Mouse (Mus musculus) adrenal gland, adult 18-20 months (tissue): ENCODE data around the gene Angptl7. TPM values are rescaled to one million over a fixed set of nuclear protein-coding genes. Genes with fewer than 3 reads are reported as not detected.

ENCODE experiments used
- DNase-seq, 2 experiments: peaks; one replicate each; pipeline ENCODE4 v3.0.0; 2021 to 2022; ENCODE audit warnings: low spot score in 2 of 2
- total RNA-seq, 2 experiments: library from RNA; stranded (reverse); gene quantifications; 1 replicate in 1 of 2; 2 replicates in 1 of 2; pipeline ENCODE4 v1.2.3; 2021

The Angptl7 gene
- total RNA-seq, 2 experiments from 2014 or later, result 0.63 to 1.3 TPM

DNA sequence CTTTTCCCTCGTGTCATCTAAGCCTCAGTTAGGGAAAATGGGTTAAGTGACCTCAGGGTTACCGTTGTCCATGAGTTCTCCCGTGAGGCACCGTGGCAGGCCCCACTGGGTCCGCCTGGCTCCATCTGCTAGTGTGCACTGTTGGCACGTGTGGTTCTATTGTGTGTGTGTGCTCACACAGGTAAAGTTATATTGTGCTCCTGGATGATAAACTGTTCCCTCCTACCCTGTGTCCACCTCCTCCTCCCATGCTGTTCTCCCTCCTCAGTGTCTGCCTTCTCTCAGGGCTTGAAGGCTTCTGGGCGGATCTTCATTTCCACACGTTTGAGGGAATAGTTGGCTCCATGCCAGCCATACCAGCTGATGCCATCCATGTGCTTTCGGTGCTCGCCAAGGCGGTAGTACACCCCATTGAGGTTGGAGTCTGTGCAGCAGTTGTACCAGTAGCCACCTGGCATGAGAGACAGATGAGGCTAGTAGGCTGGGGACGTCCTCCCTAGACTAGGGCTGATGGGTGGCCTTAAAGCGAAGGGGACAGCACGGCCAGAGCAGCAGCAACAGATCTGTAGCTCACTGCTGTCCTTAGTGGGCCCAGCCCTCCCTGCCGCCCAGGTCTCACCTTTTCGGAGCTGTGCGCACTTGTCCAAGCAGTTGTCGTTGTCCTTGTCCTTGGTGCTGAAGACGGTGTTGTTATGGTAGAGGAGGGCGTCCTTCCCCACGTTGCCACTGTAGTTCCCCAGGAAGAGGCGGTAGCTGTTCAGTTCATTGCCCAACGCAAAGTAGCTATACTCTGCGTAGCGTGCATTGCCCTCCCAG lies 4.2 kb downstream of the Angptl7 start:
- no peak for DNase-seq

DNA sequence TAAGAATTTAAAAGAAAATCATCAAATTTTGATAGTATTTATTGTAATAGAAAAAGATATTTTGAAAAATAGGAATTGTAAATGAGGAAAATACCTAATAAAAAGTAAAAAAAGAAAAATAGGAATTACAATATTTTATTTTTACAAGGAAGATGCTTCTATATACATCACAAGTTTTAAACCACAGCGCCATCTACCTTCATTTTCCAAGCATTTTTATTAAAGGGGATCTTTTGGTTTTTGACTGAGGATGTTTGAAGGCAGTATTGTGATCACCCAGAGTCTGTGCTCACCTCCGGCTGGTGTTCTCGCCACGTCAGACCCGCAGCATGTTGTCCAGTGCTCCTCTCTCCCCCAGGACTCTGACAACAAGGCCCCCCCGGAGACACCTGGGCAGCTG lies 5.1 kb downstream of the Angptl7 start:
- no peak for DNase-seq

DNA sequence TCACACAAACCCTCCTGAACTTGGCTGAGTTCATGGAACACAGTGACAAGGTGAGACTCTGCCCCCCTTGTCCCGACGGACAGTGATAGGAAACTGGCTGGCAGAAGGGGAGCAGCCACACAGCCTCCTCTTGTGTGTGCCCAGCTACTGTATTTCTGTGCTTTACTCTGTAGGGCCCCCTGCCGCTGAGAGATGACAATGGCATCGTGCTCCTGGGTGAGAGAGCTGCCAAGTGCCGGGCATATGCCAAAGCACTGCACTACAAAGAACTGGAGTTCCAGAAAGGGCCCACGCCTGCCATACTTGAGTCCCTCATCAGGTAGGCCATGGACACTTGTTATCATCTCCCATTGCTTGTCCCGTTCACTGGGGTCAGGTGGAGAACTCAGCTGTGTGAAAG lies 8.8 kb downstream of the Angptl7 start:
- no peak for DNase-seq

DNA sequence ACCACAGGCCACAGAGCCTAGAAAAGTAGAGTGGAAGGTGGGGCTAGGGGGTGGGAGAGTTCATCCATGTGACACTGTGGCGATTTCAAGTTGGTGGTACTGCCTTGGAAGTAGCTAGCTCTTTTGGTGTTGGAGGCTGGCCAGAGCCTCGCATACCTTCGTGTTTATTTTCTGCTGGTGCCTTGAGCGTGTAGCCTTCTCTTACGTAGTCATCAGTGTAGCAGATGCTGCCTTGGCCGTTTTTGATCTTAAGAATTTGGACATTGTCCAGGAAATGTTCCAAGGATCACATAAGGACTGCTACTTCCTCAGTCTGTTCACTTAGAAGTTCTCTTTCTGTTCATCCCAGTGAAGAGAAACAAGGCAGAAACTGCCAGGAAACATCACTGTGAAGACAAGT lies 9.8 kb downstream of the Angptl7 start:
- no peak for DNase-seq

- no peak for DNase-seq
These were observed 12.4 kb downstream of the Angptl7 start for GRCm38 (mm10) chr4:148487841-148488240.

DNA sequence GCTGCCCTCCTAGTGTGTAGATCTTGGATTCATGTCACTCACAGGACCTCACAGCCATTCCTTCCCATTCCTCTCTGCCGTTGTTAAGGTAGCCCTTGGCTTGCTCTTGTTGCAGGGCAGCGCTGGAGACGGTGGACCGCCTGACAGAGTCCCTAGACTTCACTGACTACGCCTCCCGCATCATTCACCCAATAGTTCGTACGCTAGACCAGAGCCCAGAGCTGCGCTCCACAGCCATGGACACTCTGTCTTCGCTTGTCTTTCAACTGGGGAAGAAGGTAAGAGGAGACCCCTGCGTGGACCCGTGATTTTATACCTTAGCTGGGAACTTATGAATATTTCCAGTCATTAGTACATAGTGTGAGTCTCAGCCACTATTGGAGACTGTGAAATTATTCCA lies 15.7 kb downstream of the Angptl7 start:
- no peak for DNase-seq

GRCm38 (mm10) chr4:148481557-148482168 lies 18.6 kb downstream of the Angptl7 start:
- no peak for DNase-seq

DNA sequence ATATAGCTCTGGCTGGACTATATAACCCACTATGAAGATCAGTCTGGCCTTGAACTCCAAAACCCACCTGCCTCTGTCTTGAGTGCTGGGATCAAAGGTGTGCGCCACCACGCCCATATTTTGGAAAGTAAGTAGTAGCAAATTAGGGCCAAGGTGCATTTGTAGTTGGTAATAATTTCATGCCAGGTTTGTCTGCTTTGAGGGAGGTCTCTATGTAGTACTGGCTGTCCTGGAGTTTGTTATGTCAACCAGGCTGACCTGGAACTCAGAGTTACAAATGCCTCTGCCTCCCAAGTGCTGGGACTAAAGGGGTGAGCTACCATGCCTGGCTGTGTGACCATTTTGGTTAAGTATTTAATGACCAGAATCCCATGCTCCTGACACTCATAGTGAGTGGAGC lies 20.0 kb downstream of the Angptl7 start:
- DNase-seq, result no peak

DNA sequence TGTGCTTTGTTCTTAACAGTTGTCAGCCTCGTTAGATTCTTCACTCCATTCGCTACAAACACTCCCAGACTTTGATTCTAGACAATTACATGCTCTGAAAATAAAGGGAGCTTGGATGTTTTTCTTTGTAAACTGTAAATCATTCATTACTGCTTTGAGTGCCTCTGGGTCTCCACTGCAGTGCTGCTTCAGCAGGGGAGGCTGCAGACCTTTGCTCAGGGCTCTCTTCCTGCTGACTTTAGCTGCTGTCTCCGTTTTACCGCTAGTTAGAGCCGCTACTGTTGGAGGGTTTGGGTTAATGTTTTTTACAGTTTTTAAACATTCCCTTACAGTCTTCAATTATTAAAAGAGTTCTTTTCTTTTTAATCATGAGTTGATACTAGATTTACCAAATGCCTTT lies 26.8 kb downstream of the Angptl7 start:
- no peak for DNase-seq

DNA sequence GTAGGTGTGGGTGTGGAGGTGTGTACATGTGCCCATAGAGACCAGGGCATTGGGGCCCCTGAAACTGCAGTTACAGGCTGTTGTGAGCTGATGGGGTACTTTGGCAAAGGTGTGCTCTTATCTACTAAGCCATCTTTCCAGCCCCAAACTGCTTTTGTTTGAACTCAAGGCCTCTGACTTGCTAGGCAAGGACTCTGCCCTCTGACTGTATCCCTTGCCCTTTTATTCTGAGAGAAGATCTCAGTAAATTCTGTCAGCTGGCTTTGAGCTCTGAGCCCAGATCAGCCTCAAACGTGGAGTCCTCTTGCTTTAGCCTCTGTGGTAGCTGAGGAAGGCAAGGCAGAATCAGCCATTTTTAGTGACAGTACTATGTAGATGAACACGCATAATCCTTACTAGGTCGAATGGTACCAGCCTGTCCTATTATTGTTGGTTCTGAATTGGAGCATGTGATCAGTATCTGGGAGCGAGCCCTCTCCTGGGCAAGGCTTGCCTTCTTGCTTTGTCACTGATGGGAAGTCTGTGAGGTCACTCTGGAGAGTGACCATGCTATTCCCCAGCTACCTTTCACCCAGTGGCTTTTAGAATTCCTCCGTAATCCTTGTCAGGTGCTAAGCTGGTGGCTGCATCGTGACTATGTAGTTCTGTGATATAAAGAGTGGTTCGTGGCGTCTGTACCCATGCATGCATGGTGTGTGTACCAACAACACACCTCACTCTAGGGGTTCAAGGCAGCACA lies 27.7 kb downstream of the Angptl7 start:
- DNase-seq, result no peak

- no peak for DNase-seq
These were observed 28.9 kb downstream of the Angptl7 start for GRCm38 (mm10) chr4:148471363-148471806.

DNA sequence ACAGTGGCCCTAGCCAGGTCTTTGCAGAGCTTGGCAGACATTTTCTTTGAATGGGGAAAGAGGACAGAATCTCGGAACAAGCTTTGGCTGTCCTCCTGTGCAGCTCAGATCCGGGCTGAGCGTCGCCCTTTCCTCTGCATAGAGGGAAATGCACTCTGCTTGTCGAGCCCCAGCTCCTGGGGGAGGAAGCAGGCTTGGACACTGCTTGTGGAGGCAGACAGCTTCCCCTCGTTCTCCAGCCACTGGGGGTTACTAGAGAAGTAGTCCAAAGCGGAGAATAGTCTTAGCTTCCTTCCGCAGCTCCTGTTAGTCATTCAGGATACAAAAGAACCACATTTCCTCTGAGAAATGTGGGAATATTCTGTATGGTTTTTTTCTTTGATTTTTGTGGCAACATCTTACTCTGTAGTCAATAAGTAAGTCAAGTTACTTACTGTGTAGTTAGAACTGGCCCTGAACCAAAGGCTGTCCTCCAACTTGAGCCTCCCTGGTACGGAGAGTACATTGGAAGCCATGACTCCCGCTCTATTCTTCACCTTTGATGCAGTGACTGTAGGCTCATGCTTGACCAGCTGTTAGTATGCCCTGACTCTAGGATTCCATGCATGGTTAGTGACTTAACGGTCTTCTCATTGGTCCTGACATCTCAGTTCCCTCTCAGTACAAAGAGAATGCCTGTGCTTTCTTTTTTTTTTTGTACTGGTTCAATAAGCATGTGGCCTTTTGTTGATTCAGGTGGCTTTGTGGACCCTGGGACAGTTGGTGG lies 30.6 kb downstream of the Angptl7 start:
- no peak for DNase-seq

GRCm38 (mm10) chr4:148468396-148468795 lies 31.9 kb downstream of the Angptl7 start:
- no peak for DNase-seq

DNA sequence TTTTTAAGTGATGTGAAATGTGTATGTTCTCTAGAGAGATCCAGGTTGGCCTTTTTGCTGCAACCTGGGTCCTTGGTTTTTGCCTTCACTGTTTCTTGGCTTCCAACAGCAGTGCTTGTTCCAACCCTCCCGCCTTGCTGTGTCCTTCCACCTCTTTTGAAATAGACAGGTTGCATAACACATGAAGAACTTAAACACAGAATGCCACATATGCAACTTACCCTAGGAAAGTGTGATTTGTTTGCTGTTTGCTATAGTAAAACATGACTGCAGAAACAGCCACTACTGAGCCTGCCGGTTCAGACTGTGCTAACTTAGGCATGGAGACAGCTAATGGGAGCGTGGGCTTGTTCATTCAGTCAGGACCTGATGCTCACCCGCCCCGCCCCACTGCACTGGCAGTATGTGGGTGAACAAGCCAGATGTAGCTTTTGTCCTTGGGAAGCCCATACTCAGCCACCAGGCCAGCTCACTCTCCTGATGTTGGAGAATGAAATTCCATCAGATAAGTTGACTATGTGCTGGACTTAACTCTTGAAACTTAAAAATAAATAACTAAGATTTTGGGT lies 33.7 kb downstream of the Angptl7 start:
- peak in 1 of 2 experiments; percentile 36 for DNase-seq

GRCm38 (mm10) chr4:148464869-148465268 lies 35.4 kb downstream of the Angptl7 start:
- no peak for DNase-seq

- DNase-seq, result no peak
These were observed 36.0 kb downstream of the Angptl7 start for GRCm38 (mm10) chr4:148464301-148464700.

- no peak for DNase-seq
These were observed 36.9 kb downstream of the Angptl7 start for GRCm38 (mm10) chr4:148463208-148463960.

DNA sequence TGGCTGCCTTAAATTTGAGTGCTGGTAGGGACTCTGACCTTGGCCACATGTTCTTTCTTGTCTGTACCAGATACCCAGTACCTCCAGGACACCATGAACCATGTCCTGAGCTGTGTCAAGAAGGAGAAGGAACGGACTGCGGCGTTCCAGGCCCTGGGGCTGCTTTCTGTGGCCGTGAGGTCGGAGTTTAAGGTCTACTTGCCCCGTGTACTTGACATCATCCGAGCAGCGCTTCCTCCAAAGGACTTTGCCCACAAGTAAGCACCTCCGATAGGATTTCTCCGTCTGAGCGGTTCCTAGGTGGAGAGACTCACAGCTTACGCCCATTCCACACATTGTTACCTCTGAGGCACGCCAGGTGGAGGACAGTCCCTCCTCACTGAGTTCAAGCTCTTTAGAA lies 37.5 kb downstream of the Angptl7 start:
- DNase-seq, result no peak

- no peak for DNase-seq
These were observed 38.5 kb downstream of the Angptl7 start for GRCm38 (mm10) chr4:148461772-148462171.

GRCm38 (mm10) chr4:148460656-148461284 lies 39.5 kb downstream of the Angptl7 start:
- no peak for DNase-seq
